ENCODE assay signal across 26 mouse cellular contexts in the genomic region with DNA sequence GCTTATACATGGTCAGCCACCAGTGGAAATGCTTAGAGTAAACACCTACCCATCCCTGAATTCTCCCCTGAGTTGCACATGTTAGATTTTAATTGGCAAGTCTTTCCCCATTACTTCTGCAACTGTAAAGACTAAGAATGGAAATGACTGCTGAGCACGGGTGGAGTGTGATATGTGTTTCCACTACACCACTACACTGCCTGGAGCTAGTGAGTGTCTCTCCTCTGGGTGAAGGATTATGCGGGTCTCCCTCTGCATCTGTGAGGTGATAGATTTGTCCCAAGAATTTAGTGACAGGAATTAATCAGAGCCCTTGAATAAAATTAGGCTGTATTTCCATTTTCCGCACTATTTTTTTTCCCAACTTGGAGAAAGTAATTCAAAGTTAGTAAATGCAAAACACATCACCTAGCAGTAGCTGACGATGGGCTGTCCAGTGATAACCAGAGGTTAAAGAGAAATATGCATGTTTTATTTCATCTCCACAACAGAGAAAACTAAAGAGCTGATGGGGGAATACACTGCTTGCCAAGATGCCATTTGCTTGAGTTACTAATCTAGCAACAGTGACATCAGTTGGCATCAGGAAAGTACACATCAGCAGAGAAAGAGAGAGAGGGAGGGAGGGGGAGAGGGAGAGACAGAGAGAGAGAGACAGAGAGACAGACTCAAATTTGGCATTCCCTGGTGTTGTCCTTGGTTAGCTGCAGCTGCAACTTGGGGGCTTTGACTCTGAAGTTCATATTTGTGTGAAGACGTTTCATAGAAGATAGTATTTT.
A peak's percentile ranks its signal among the peaks of the same experiment; 100 is the strongest.
DNase-seq lines count a peak whose midpoint lies in the region; ATAC-seq lines count a peak whose summit lies in the region.
"Had no signal": no experiment of that assay in that cellular context is flagged by ENCODE, and none has a peak within 500 bp of the region (broad histone marks: within the 10 kb centered on the region; RNA-seq: fewer than 3 reads in every experiment).

No protein-coding gene starts in this region.

- H3K36me3 ChIP-seq in forebrain, embryonic 16.5 days (ENCODE audit: control insufficient read depth, insufficient read depth) = no peaks in the 10 kb centered on the region
- no peaks in the 10 kb centered on the region for H3K36me3 ChIP-seq in forebrain, embryonic 12.5 days (replicated peaks)
- H3K36me3 ChIP-seq: embryonic facial prominence, embryonic 12.5 days; hindbrain, embryonic 12.5 days had no signal

- peak; percentile 78 for ATAC-seq in forebrain, embryonic 16.5 days
- ATAC-seq in forebrain, embryonic 12.5 days (ENCODE audit: low FRiP score) = no peak
- ATAC-seq: activated CD4-positive, CD25-positive, alpha-beta regulatory T cell, adult 4 months; inflammation-experienced regulatory T-cells, adult 6 months had no signal

- no peaks in the 10 kb centered on the region for H3K9me3 ChIP-seq in forebrain, embryonic 16.5 days (ENCODE audit: control insufficient read depth, low read length)
- H3K9me3 ChIP-seq in forebrain, embryonic 12.5 days = no peaks in the 10 kb centered on the region
- H3K9me3 ChIP-seq: embryonic facial prominence, embryonic 12.5 days; hindbrain, embryonic 12.5 days had no signal

- no peak overlapping the region for H3K4me2 ChIP-seq in forebrain, embryonic 16.5 days (ENCODE audit: low read length)
- no peak overlapping the region for H3K4me2 ChIP-seq in forebrain, embryonic 12.5 days
- H3K4me2 ChIP-seq: embryonic facial prominence, embryonic 12.5 days; hindbrain, embryonic 12.5 days; midbrain, embryonic 11.5 days had no signal

- no peak overlapping the region for H3K27ac ChIP-seq in forebrain, embryonic 16.5 days (ENCODE audit: low read length)
- no peak overlapping the region for H3K27ac ChIP-seq in forebrain, embryonic 12.5 days
- H3K27ac ChIP-seq: embryonic facial prominence, embryonic 12.5 days; hindbrain, embryonic 12.5 days; liver, embryonic 14.5 days had no signal

- DNase-seq in layer of hippocampus, adult 9-11 months = peak; percentile 31
- DNase-seq in layer of hippocampus, postnatal 25 days (ENCODE audit: extremely low spot score in 1 of 2, low spot score in 1 of 2) = no peak
- peak; percentile 3 for DNase-seq in retina, postnatal 1 day
- no peak for DNase-seq in retina, embryonic 14.5 days (ENCODE audit: low spot score)
- peak; percentile 32 for DNase-seq in telencephalon, adult 2 months (ENCODE audit: low read depth, low spot score)
- DNase-seq in left cerebral cortex, adult 11 months (ENCODE audit: low spot score) = no peak
- DNase-seq: adrenal gland, adult 2 months; adrenal gland, postnatal 36 days; cerebellum, adult 8-10 months; cerebellum, postnatal 25 days; embryo, embryonic 11 days; gastrocnemius, postnatal 14 days; heart, postnatal 14 days; kidney, adult 11 months; kidney, postnatal 14 days; layer of hippocampus, postnatal 36 days; liver; lung, adult 2 months had no signal

- H3K27me3 ChIP-seq in forebrain, embryonic 16.5 days (replicated peaks; ENCODE audit: control insufficient read depth, insufficient read depth, low read length) = no peaks in the 10 kb centered on the region
- H3K27me3 ChIP-seq in forebrain, embryonic 12.5 days = no peaks in the 10 kb centered on the region
- H3K27me3 ChIP-seq: embryonic facial prominence, embryonic 12.5 days; hindbrain, embryonic 12.5 days had no signal

- H3K9ac ChIP-seq in forebrain, embryonic 16.5 days (replicated peaks; ENCODE audit: low read depth, low read length) = no peak overlapping the region
- no peak overlapping the region for H3K9ac ChIP-seq in forebrain, embryonic 12.5 days
- H3K9ac ChIP-seq: embryonic facial prominence, embryonic 12.5 days; hindbrain, embryonic 12.5 days; liver, embryonic 14.5 days had no signal

- no peak overlapping the region for H3K4me3 ChIP-seq in forebrain, embryonic 16.5 days (replicated peaks; ENCODE audit: low read length)
- no peak overlapping the region for H3K4me3 ChIP-seq in forebrain, embryonic 12.5 days (replicated peaks)
- H3K4me3 ChIP-seq: embryonic facial prominence, embryonic 12.5 days; hindbrain, embryonic 12.5 days had no signal

- 0 out of 2 replicates have a peak, but pooled peaks cover 4% of the 10 kb centered on the region for H3K4me1 ChIP-seq in forebrain, embryonic 16.5 days (replicated peaks; ENCODE audit: control insufficient read depth, insufficient read depth, low read length)
- H3K4me1 ChIP-seq in forebrain, embryonic 12.5 days = no peaks in the 10 kb centered on the region
- H3K4me1 ChIP-seq: embryonic facial prominence, embryonic 12.5 days; hindbrain, embryonic 12.5 days had no signal

- WGBS in forebrain, embryonic 16.5 days = 67% methylated on average over 5 of the region's 5 CpGs
- 85% methylated on average over 5 of the region's 5 CpGs for WGBS in forebrain, embryonic 12.5 days

Comparison
In these comparisons a context has a peak if more than half of its experiments do, and no peak if none do; other contexts are left out.
1. DNase-seq: peak in layer of hippocampus, adult 9-11 months (single experiment), retina, postnatal 1 day (single experiment) and telencephalon, adult 2 months (single experiment); none in layer of hippocampus, postnatal 25 days (0 of 2), retina, embryonic 14.5 days (single experiment) and left cerebral cortex, adult 11 months (single experiment).